Mouse (Mus musculus): ENCODE measurements around the gene Spsb1.

The Spsb1 gene

GRCm38 (mm10) chr4:149983921-149984645 lies 29.2 kb upstream of the Spsb1 start:
- DNase-seq (ENCODE audit: low spot score): no peak

GRCm38 (mm10) chr4:149982154-149982553 lies 27.3 kb upstream of the Spsb1 start:
- no peak for DNase-seq (ENCODE audit: low spot score)

- peak; percentile 84 for DNase-seq (ENCODE audit: low spot score)
These were observed 25.0 kb upstream of the Spsb1 start for GRCm38 (mm10) chr4:149979819-149980308.

- no peak for DNase-seq (ENCODE audit: low spot score)
These were observed 24.0 kb upstream of the Spsb1 start for GRCm38 (mm10) chr4:149978820-149979219.

- DNase-seq (ENCODE audit: low spot score): peak; percentile 65
These were observed 23.1 kb upstream of the Spsb1 start for GRCm38 (mm10) chr4:149977801-149978544.

- DNase-seq (ENCODE audit: low spot score): no peak
These were observed 22.3 kb upstream of the Spsb1 start for GRCm38 (mm10) chr4:149977181-149977580.

GRCm38 (mm10) chr4:149975730-149976254 lies 20.9 kb upstream of the Spsb1 start:
- DNase-seq (ENCODE audit: low spot score): no peak

- DNase-seq (ENCODE audit: low spot score): no peak
These were observed 20.4 kb upstream of the Spsb1 start for GRCm38 (mm10) chr4:149975291-149975690.

- DNase-seq (ENCODE audit: low spot score): no peak
These were observed 16.6 kb upstream of the Spsb1 start for GRCm38 (mm10) chr4:149971393-149971792.

GRCm38 (mm10) chr4:149968526-149968925 lies 13.7 kb upstream of the Spsb1 start:
- no peak for DNase-seq (ENCODE audit: low spot score)

- no peak for DNase-seq (ENCODE audit: low spot score)
These were observed 12.1 kb upstream of the Spsb1 start for GRCm38 (mm10) chr4:149966963-149967362.

GRCm38 (mm10) chr4:149966252-149966651 lies 11.4 kb upstream of the Spsb1 start:
- peak; percentile 65 for DNase-seq (ENCODE audit: low spot score)

- DNase-seq (ENCODE audit: low spot score): no peak
These were observed 10.8 kb upstream of the Spsb1 start for GRCm38 (mm10) chr4:149965672-149966071.

- no peak for DNase-seq (ENCODE audit: low spot score)
These were observed 10.4 kb upstream of the Spsb1 start for GRCm38 (mm10) chr4:149965242-149965641.

GRCm38 (mm10) chr4:149964770-149965169 lies 9.9 kb upstream of the Spsb1 start:
- no peak for DNase-seq (ENCODE audit: low spot score)

- no peak for DNase-seq (ENCODE audit: low spot score)
These were observed 9.4 kb upstream of the Spsb1 start for GRCm38 (mm10) chr4:149964285-149964684.

GRCm38 (mm10) chr4:149960391-149960790 lies 5.5 kb upstream of the Spsb1 start:
- no peak for DNase-seq (ENCODE audit: low spot score)

GRCm38 (mm10) chr4:149959816-149960215 lies 5.0 kb upstream of the Spsb1 start:
- DNase-seq (ENCODE audit: low spot score): no peak

- DNase-seq (ENCODE audit: low spot score): peak; percentile 75
These were observed 3.7 kb upstream of the Spsb1 start for GRCm38 (mm10) chr4:149958566-149958965.

GRCm38 (mm10) chr4:149956048-149956447 lies 1.2 kb upstream of the Spsb1 start:
- DNase-seq (ENCODE audit: low spot score): no peak

- no peak for DNase-seq (ENCODE audit: low spot score)
These were observed 788 bp upstream of the Spsb1 start for GRCm38 (mm10) chr4:149955631-149956030.

GRCm38 (mm10) chr4:149953621-149954481 lies 992 bp downstream of the Spsb1 start:
- DNase-seq (ENCODE audit: low spot score): no peak
